Mouse (Mus musculus) forebrain, postnatal 0 days (tissue): ENCODE measurements around the gene Tnfaip3. TPM values are rescaled to one million over a fixed set of nuclear protein-coding genes. Genes with fewer than 3 reads are reported as not detected.

Source experiments
- ATAC-seq: fragments of 200-750 bp; cut with Nextera tagmentation; 2 replicates; pipeline ENCODE4 v1.8.0; 2017; ENCODE audit warnings: mild to moderate bottlenecking, moderate library complexity
- DNase-seq: peaks from one replicate; pipeline ENCODE4 v3.0.0-alpha.2; 2015
- H3K27ac ChIP-seq: fragments of 300-500 bp; sonication (generic); 2 replicates; pipeline ENCODE4 v1.5.1; 2014; ENCODE audit warnings: low read depth, mild to moderate bottlenecking, antibody characterized with exemption, low read length, moderate library complexity, mixed read lengths
- H3K27me3 ChIP-seq: fragments of 300-500 bp; sonication (generic); 2 replicates; pipeline ENCODE4 v1.6.1; 2014; ENCODE audit warnings: mild to moderate bottlenecking, low read length, mixed read lengths; ENCODE audit not compliant: insufficient read depth
- H3K36me3 ChIP-seq: fragments of 300-500 bp; sonication (generic); 2 replicates; pipeline ENCODE4 v1.6.1; 2014; ENCODE audit warnings: mild to moderate bottlenecking, moderate library complexity; ENCODE audit not compliant: insufficient read depth
- H3K4me1 ChIP-seq: fragments of 300-500 bp; sonication (generic); 2 replicates; pipeline ENCODE4 v1.6.1; 2014; ENCODE audit warnings: antibody characterized with exemption; ENCODE audit not compliant: insufficient read depth
- H3K4me2 ChIP-seq: fragments of 300-500 bp; sonication (generic); 2 replicates; pipeline ENCODE4 v1.6.1; 2014; ENCODE audit warnings: low read depth, mild to moderate bottlenecking, moderate library complexity
- H3K4me3 ChIP-seq: fragments of 300-500 bp; sonication (generic); 2 replicates; pipeline ENCODE4 v1.5.1; 2014; ENCODE audit warnings: low read depth, low read length, mixed read lengths
- H3K9ac ChIP-seq: fragments of 300-500 bp; sonication (generic); 2 replicates; pipeline ENCODE4 v1.6.1; 2014; ENCODE audit warnings: mild to moderate bottlenecking
- H3K9me3 ChIP-seq: fragments of 300-500 bp; sonication (generic); 2 replicates; pipeline ENCODE4 v1.6.1; 2016; ENCODE audit warnings: low read length
- CTCF ChIP-seq: sonication (generic); IDR thresholded peaks from 2 replicates; pipeline ENCODE4 v1.5.1; 2016; ENCODE audit warnings: antibody characterized with exemption, control low read depth, low read depth
- WGBS: fragments of 180-500 bp; shearing (Covaris S2); extraction: QIAGEN DNeasy Blood & Tissue Kit; methylation state at CpG from one replicate; pipeline ENCODE4 v1.1.7; 2014; 5-methylcytosine and 5-hydroxymethylcytosine counted together
- polyA plus RNA-seq: library from polyadenylated mRNA; unstranded; fragments of >200 nt; fragmentation: Nextera tagmentation; extraction: Ambion mirVana; gene quantifications from 2 replicates; pipeline ENCODE4 v1.2.1, GENCODE M21; 2015
- total RNA-seq: library from RNA; depleted of rRNA; stranded (reverse); fragments of >200 nt; gene quantifications from 2 replicates; pipeline ENCODE4 v1.2.3, GENCODE M21; 2014

Tnfaip3 gene
- total and polyA plus RNA-seq, 2 experiments from 2014 or later = 1.2 to 3.5 TPM

GRCm38 (mm10) chr10:18987907-18988199 is 27.6 kb downstream of the Tnfaip3 start:
- H3K4me2 ChIP-seq = no peak overlapping the region
- 74% methylated on average over 2 of the region's 2 CpGs for WGBS
- H3K4me1 ChIP-seq = no peaks in the 10 kb centered on the region
- DNase-seq = no peak
- no peak overlapping the region for H3K9ac ChIP-seq
- no peak overlapping the region for H3K27ac ChIP-seq
- no peak for ATAC-seq
- no peaks in the 10 kb centered on the region for H3K36me3 ChIP-seq
- H3K9me3 ChIP-seq = no peaks in the 10 kb centered on the region
- H3K4me3 ChIP-seq = no peak overlapping the region
- TF ChIP-seq CTCF = no peak
- no peaks in the 10 kb centered on the region for H3K27me3 ChIP-seq

- TF ChIP-seq CTCF = no peak
- no peak overlapping the region for H3K4me2 ChIP-seq
- H3K4me3 ChIP-seq = no peak overlapping the region
- WGBS = 26% methylated on average over 2 of the region's 2 CpGs
- H3K27ac ChIP-seq = no peak overlapping the region
- H3K36me3 ChIP-seq = no peaks in the 10 kb centered on the region
- DNase-seq (no peak), ATAC-seq (no peak)
- no peaks in the 10 kb centered on the region for H3K4me1 ChIP-seq
- no peaks in the 10 kb centered on the region for H3K9me3 ChIP-seq
- no peaks in the 10 kb centered on the region for H3K27me3 ChIP-seq
- H3K9ac ChIP-seq = no peak overlapping the region
These were observed 28.2 kb downstream of the Tnfaip3 start for GRCm38 (mm10) chr10:18987046-18987906.

- no peak for TF ChIP-seq CTCF
These were observed 29.9 kb downstream of the Tnfaip3 start for GRCm38 (mm10) chr10:18985516-18985915.

DNA sequence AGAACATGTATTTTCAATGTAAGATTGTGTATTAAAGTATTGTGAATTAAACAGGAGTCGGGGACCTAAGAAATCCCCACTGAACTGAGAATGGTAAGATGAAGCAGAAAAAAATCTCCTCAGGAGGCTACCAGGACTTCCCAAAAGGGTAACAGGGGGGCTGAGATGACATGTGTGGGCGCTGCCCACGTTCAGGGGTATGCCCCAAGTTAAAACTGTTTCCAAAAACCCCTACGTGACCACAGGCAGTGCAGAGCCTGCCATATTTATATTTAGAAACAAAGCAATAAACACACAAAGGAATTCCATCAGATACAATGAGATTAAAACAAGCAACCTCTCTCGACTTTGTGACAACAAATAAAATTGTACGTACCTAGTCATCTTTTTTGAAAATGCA is 31.9 kb downstream of the Tnfaip3 start:
- TF ChIP-seq CTCF = no peak

More at GRCm38 (mm10) chr10:18985516-18985915, 29.9 kb downstream of the Tnfaip3 start:
- 89% methylated on average over 3 of the region's 3 CpGs for WGBS
- H3K36me3 ChIP-seq = no peaks in the 10 kb centered on the region
- no peak overlapping the region for H3K9ac ChIP-seq
- H3K9me3 ChIP-seq = no peaks in the 10 kb centered on the region
- H3K27ac ChIP-seq = no peak overlapping the region
- no peak overlapping the region for H3K4me3 ChIP-seq
- H3K4me2 ChIP-seq = no peak overlapping the region
- H3K4me1 ChIP-seq = no peaks in the 10 kb centered on the region
- DNase-seq = no peak
- ATAC-seq = no peak
- no peaks in the 10 kb centered on the region for H3K27me3 ChIP-seq

DNA sequence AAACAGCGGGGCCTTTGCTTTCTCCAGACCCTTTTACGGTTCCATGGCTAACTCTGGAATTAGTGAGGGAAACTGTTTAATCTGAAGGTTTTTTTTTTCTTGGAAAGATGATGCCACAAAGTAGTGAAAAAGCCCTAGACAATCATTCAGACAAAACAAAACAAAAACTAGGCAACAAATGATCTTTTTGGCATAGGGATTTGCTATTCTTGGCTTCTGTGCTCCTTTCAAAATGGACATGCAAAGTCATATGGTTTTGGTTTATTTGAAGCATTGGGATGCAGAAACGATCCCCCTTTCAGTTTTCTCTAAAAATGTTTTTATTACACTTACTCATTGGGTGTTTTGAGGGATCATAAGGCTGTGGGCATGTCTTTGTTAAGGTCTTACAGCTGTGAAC is 41.0 kb downstream of the Tnfaip3 start:
- Histone ChIP-seq H3K4me3 (no peak overlapping the region), H3K9ac (no peak overlapping the region), H3K4me1 (no peaks in the 10 kb centered on the region), H3K9me3 (no peaks in the 10 kb centered on the region), H3K36me3 (no peaks in the 10 kb centered on the region), H3K4me2 (no peak overlapping the region), H3K27ac (no peak overlapping the region), H3K27me3 (no peaks in the 10 kb centered on the region)
- ATAC-seq (no peak), DNase-seq (no peak)
- WGBS = 84% methylated on average over 3 of the region's 3 CpGs
- no peak for TF ChIP-seq CTCF

More for the DNA sequence above, 31.9 kb downstream of the Tnfaip3 start:
- DNase-seq (no peak), ATAC-seq (no peak)
- Histone ChIP-seq H3K9me3 (no peaks in the 10 kb centered on the region), H3K36me3 (no peaks in the 10 kb centered on the region), H3K4me2 (no peak overlapping the region), H3K4me1 (no peaks in the 10 kb centered on the region), H3K4me3 (no peak overlapping the region), H3K9ac (no peak overlapping the region), H3K27me3 (no peaks in the 10 kb centered on the region), H3K27ac (no peak overlapping the region)
- 81% methylated on average over 6 of the region's 6 CpGs for WGBS

DNA sequence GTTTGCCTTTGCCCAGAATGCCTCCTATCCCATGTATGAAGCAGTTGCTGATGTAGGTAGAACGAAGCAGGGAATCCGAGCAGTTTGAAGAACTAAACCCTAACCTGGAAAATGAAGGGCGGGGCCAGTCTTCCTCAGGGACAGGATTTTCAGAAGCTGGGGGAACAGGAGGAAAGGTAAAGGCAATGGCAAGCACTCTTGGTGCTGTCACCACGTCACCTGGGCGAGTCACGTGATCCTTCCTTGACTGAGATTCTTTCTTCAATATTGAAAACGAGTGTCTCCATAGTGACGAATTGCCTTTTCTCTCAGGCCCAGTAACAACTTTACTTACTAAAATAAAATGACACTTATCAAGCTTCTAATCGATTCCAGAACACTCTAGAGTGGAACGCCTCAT is 48.6 kb downstream of the Tnfaip3 start:
- Histone ChIP-seq H3K27ac (no peak overlapping the region), H3K9ac (no peak overlapping the region), H3K4me1 (no peaks in the 10 kb centered on the region), H3K27me3 (no peaks in the 10 kb centered on the region), H3K4me3 (no peak overlapping the region), H3K36me3 (no peaks in the 10 kb centered on the region), H3K4me2 (no peak overlapping the region), H3K9me3 (no peaks in the 10 kb centered on the region)
- no peak for DNase-seq
- 87% methylated on average over 10 of the region's 10 CpGs for WGBS
- ATAC-seq = no peak; the same call in 1 of the 2 replicates
- TF ChIP-seq CTCF = no peak

DNA sequence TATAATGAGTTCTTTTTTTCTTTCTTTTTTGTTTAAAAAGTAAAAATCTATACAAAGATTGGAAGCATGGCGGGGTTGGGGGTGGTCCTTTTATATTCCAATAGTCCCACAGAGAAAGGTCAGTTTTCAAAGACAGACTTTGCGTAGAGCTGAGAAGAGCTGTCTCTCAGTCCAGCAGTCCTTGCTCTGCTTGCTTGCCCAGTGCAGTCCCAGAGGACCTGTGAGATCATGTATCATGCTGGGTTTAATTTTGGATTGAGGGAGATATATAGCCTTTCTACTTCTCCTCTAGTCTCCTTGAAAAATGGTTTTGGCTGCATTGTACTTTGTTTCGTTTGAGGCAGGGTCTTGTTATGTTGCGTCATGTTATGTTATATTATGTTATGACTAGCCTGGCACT is 49.9 kb downstream of the Tnfaip3 start:
- no peak for TF ChIP-seq CTCF
- H3K9ac ChIP-seq = no peak overlapping the region
- no peak overlapping the region for H3K4me2 ChIP-seq
- no peaks in the 10 kb centered on the region for H3K27me3 ChIP-seq
- no peak overlapping the region for H3K27ac ChIP-seq
- H3K36me3 ChIP-seq = no peaks in the 10 kb centered on the region
- no peaks in the 10 kb centered on the region for H3K4me1 ChIP-seq
- ATAC-seq = no peak
- H3K9me3 ChIP-seq = no peaks in the 10 kb centered on the region
- DNase-seq = no peak
- no peak overlapping the region for H3K4me3 ChIP-seq
- 84% methylated on average over 4 of the region's 4 CpGs for WGBS
